Mouse (Mus musculus): ENCODE measurements around the gene Hoxb1. TPM values are rescaled to one million over a fixed set of nuclear protein-coding genes. Genes with fewer than 3 reads are reported as not detected.

The Hoxb1 gene
- polyA plus RNA-seq, 1 experiment from 2014 or later, result not detected

DNA sequence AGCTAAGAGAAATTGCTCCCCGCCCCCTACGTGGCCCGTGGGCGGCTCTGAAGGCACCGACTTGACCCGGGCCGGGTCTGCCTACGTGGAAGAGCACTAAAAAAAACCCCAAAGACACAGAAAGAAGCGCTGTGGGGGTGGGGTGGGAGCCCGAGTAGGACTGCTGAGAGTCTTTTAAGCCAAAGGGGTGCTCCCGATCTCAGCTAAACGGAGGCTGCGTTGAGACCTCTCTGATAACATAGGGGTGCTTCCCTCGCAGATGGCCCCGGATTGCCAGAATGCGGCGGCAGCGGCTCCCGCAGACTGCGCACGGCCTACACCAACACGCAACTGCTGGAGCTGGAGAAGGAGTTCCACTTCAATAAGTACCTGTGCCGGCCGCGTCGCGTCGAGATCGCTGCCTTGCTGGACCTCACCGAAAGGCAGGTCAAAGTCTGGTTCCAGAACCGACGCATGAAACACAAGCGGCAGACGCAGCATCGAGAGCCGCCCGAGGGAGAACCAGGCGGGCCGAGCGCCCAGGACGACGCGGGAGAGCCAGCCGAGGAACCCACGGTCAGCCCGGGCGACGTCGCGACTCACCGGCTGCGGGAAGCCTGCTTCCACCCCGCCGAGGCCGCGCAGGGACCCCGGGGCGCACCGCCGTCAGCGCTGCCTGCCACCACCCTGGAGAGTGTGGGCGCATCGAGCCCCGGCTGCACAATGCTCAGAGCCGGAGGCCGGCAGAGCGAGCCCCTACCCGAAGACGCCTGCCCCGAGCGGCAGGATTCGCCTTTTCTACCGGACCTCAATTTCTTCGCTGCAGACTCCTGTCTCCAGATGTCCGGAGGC lies 12.6 kb upstream of the Hoxb1 start:
- peak; percentile 13 for ATAC-seq (ENCODE audit: low read depth)
- H3K9me3 ChIP-seq (ENCODE audit: control insufficient read depth, low read length), result no peaks in the 10 kb centered on the region
- H3K27ac ChIP-seq (ENCODE audit: low read length), result peak overlapping the region; percentile 84
- H3K4me3 ChIP-seq (ENCODE audit: low read length), result peak overlapping the region; percentile 75
- peak overlapping the region; percentile 92 for H3K9ac ChIP-seq (ENCODE audit: low read length)
- peaks cover 19% of the 10 kb centered on the region for H3K4me1 ChIP-seq (replicated peaks; ENCODE audit: control insufficient read depth, insufficient read depth, low read length)
- under 1% methylated on average over 75 of the region's 75 CpGs for WGBS
- H3K36me3 ChIP-seq (ENCODE audit: control insufficient read depth, insufficient read depth, low read length), result no peaks in the 10 kb centered on the region
- peaks cover 12% of the 10 kb centered on the region for H3K27me3 ChIP-seq (ENCODE audit: control insufficient read depth, insufficient read depth, low read depth, low read length)
- peak overlapping the region; percentile 65 for H3K4me2 ChIP-seq (ENCODE audit: low read depth, low read length)

DNA sequence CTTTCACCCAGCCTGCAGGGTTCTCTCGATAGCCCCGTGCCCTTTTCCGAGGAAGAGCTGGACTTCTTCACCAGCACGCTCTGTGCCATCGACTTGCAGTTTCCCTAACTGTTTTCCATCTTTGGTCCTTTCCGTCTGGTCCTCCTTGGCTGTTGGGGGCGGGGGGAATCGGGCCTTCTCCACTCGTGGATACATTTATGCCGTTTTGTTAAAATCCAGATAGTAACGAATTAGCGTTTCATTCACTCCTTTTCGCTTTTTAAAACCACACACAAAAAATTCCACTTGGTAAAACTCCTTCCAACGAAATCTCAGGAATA lies 12.1 kb upstream of the Hoxb1 start:
- H3K27ac ChIP-seq (ENCODE audit: low read length), result peak overlapping the region; percentile 84
- peaks cover 12% of the 10 kb centered on the region for H3K27me3 ChIP-seq (ENCODE audit: control insufficient read depth, insufficient read depth, low read depth, low read length)
- no peak for ATAC-seq (ENCODE audit: low read depth)
- peak overlapping the region; percentile 92 for H3K9ac ChIP-seq (ENCODE audit: low read length)
- H3K4me1 ChIP-seq (replicated peaks; ENCODE audit: control insufficient read depth, insufficient read depth, low read length), result peaks cover 19% of the 10 kb centered on the region
- no peaks in the 10 kb centered on the region for H3K36me3 ChIP-seq (ENCODE audit: control insufficient read depth, insufficient read depth, low read length)
- WGBS, result 3% methylated on average over 14 of the region's 14 CpGs
- H3K9me3 ChIP-seq (ENCODE audit: control insufficient read depth, low read length), result no peaks in the 10 kb centered on the region
- peak overlapping the region; percentile 75 for H3K4me3 ChIP-seq (ENCODE audit: low read length)
- peak overlapping the region; percentile 65 for H3K4me2 ChIP-seq (ENCODE audit: low read depth, low read length)

DNA sequence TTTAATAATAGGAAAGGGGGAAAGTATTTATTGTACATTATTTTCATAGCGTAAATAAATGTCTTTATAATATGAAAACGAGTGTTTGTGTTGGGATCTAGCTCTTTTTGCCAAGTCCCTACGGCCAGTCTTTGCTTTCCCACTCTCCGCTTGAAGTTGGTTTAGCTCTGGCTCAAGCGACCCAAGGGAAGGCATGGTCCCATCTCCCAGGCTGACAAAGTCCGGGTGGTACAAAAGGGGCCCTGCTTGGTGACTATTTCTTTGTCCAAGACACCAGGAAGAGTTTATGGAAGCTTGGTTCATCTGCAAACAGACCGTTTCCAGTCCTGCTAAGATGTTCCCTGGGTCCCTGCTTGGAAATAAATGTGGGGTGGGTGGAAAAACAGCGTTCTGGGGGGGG lies 11.6 kb upstream of the Hoxb1 start:
- peaks cover 12% of the 10 kb centered on the region for H3K27me3 ChIP-seq (ENCODE audit: control insufficient read depth, insufficient read depth, low read depth, low read length)
- H3K27ac ChIP-seq (ENCODE audit: low read length), result peak overlapping the region; percentile 85
- 21% methylated on average over 8 of the region's 8 CpGs for WGBS

DNA sequence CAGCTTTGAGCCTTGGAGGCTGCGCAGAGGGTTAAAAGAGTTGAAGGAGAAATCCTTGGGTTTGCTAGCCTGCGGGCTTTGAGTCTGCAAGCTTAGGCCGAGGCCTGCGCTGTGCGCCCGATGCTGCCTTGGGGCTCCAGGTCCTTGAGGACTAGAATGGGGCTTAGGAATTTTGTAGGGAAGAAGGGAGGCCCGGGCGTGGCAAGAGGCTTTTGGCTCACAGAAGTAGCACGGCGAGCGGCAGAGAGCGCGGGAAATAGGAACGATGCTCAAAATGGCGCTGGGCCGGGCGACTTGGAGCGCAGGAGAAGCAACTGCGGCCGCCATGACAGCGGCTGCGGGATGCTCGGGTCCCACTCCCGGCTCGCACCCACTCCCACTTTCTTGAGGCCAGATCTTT lies 11.2 kb upstream of the Hoxb1 start:
- Histone ChIP-seq H3K36me3 (ENCODE audit: control insufficient read depth, insufficient read depth, low read length) (no peaks in the 10 kb centered on the region), H3K9ac (ENCODE audit: low read length) (peak overlapping the region; percentile 74), H3K27ac (ENCODE audit: low read length) (peak overlapping the region; percentile 85), H3K4me1 (replicated peaks; ENCODE audit: control insufficient read depth, insufficient read depth, low read length) (peaks cover 19% of the 10 kb centered on the region), H3K27me3 (ENCODE audit: control insufficient read depth, insufficient read depth, low read depth, low read length) (peaks cover 12% of the 10 kb centered on the region), H3K4me2 (ENCODE audit: low read depth, low read length) (peak overlapping the region; percentile 65), H3K9me3 (ENCODE audit: control insufficient read depth, low read length) (no peaks in the 10 kb centered on the region), H3K4me3 (ENCODE audit: low read length) (peak overlapping the region; percentile 54)
- ATAC-seq (ENCODE audit: low read depth), result no peak
- WGBS, result under 1% methylated on average over 25 of the region's 25 CpGs

More for the DNA sequence above, 11.6 kb upstream of the Hoxb1 start:
- Histone ChIP-seq H3K4me3 (ENCODE audit: low read length) (peak overlapping the region; percentile 54), H3K9me3 (ENCODE audit: control insufficient read depth, low read length) (no peaks in the 10 kb centered on the region), H3K4me1 (replicated peaks; ENCODE audit: control insufficient read depth, insufficient read depth, low read length) (peaks cover 19% of the 10 kb centered on the region), H3K9ac (ENCODE audit: low read length) (peak overlapping the region; percentile 74), H3K36me3 (ENCODE audit: control insufficient read depth, insufficient read depth, low read length) (no peaks in the 10 kb centered on the region), H3K4me2 (ENCODE audit: low read depth, low read length) (peak overlapping the region; percentile 65)
- no peak for ATAC-seq (ENCODE audit: low read depth)

DNA sequence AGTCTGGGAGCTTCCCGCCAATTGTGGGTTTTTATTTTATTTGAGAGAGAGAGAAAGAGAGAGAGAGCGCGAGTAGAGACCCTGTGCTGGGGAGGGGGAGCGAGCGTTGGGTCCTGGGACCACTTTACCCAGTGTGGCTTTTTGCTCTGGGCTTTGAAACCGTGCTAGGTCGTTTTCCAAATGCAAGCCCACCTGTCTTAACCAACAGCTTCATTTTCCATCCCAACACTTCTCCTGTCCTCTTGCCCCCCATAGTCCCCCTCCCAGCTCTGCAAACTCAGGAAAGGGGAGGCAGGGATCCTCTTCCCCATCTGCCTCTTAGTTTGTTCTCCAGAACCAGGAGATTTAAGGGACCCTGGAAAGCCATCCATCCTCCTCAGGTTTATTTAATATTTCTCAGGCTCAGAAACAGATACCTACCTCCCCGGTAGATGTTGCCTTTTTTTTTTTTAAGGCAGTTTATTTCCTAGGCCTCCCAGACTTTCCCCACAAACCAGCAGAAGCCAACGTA lies 10.7 kb upstream of the Hoxb1 start:
- Histone ChIP-seq H3K4me2 (ENCODE audit: low read depth, low read length) (peak overlapping the region; percentile 65), H3K4me1 (replicated peaks; ENCODE audit: control insufficient read depth, insufficient read depth, low read length) (peaks cover 15% of the 10 kb centered on the region), H3K27ac (ENCODE audit: low read length) (peak overlapping the region; percentile 85), H3K9ac (ENCODE audit: low read length) (peak overlapping the region; percentile 74), H3K9me3 (ENCODE audit: control insufficient read depth, low read length) (peaks cover 2% of the 10 kb centered on the region; the same call in 1 of the 2 replicates), H3K4me3 (ENCODE audit: low read length) (peak overlapping the region; percentile 54), H3K27me3 (ENCODE audit: control insufficient read depth, insufficient read depth, low read depth, low read length) (peaks cover 12% of the 10 kb centered on the region), H3K36me3 (ENCODE audit: control insufficient read depth, insufficient read depth, low read length) (no peaks in the 10 kb centered on the region)
- WGBS, result 8% methylated on average over 9 of the region's 9 CpGs
- ATAC-seq (ENCODE audit: low read depth), result no peak

DNA sequence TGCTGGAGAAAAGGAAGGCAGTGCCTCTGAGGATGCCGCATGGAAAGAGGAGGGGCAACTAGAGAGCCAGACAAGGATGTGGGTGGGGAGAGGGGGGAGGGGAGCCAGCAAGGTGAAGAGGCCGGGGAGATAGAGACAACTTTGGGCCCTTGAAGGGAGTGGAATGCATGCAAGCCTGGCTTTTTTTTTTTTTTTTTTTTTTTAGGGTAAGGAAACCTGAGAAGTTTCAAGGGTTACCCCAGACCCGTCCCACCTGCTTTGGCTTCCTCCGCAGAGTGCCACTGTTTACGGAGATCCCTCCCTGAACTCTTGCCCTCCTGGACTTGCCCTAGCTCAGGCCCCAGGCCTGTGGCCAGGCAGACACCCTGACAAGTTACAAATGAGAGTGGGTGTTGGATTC lies 1.7 kb upstream of the Hoxb1 start:
- no peak for ATAC-seq (ENCODE audit: low read depth)
- no peak overlapping the region for H3K4me3 ChIP-seq (ENCODE audit: low read length)
- WGBS, result 23% methylated on average over 5 of the region's 5 CpGs

DNA sequence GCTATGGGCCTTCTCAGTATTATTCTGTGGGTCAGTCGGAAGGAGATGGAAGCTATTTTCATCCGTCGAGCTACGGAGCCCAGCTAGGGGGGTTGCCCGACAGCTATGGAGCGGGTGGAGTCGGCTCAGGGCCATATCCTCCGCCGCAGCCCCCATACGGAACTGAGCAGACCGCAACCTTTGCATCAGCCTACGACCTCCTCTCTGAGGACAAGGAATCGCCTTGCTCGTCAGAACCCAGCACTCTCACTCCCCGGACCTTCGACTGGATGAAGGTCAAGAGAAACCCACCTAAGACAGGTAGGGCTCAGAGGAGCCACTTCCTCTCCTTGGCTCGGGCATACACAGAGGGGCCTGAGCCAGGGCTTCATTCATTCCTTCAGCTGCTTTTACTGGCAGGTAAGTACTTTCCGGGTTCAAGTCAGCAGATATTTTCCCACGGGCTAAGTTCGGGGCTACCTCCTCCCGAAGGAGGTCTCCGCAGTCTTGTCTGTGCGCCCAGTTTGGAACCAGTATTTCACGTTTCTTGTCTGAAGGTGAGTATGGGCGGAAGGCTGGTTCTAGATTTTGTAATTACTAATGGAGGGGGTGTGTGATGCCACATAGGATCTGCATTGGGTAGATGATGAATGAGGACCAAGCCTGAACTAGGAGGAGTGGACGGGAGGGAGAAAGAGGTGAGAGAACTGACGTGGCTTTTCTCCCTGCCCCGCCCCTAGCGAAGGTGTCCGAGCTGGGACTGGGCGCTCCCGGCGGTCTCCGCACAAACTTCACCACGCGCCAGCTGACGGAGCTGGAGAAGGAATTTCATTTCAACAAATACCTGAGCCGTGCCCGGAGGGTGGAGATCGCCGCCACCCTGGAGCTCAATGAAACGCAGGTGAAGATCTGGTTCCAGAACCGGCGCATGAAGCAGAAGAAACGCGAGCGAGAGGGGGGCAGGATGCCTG lies 815 bp downstream of the Hoxb1 start:
- Histone ChIP-seq H3K4me3 (ENCODE audit: low read length) (peak overlapping the region; percentile 32), H3K27me3 (ENCODE audit: control insufficient read depth, insufficient read depth, low read depth, low read length) (peaks cover 20% of the 10 kb centered on the region), H3K36me3 (ENCODE audit: control insufficient read depth, insufficient read depth, low read length) (no peaks in the 10 kb centered on the region), H3K4me2 (ENCODE audit: low read depth, low read length) (peak overlapping the region; percentile 53), H3K9me3 (ENCODE audit: control insufficient read depth, low read length) (no peaks in the 10 kb centered on the region), H3K4me1 (replicated peaks; ENCODE audit: control insufficient read depth, insufficient read depth, low read length) (peaks cover 13% of the 10 kb centered on the region), H3K9ac (ENCODE audit: low read length) (peak overlapping the region; percentile 42), H3K27ac (ENCODE audit: low read length) (no peak overlapping the region)
- WGBS, result 7% methylated on average over 47 of the region's 47 CpGs
- ATAC-seq (ENCODE audit: low read depth), result peak; percentile 60; the same call in 1 of the 2 replicates

More for the DNA sequence above, 1.7 kb upstream of the Hoxb1 start:
- no peak overlapping the region for H3K4me2 ChIP-seq (ENCODE audit: low read depth, low read length)
- no peak overlapping the region for H3K9ac ChIP-seq (ENCODE audit: low read length)
- H3K4me1 ChIP-seq (replicated peaks; ENCODE audit: control insufficient read depth, insufficient read depth, low read length), result peaks cover 13% of the 10 kb centered on the region
- H3K9me3 ChIP-seq (ENCODE audit: control insufficient read depth, low read length), result peaks cover 2% of the 10 kb centered on the region; the same call in 1 of the 2 replicates
- no peak overlapping the region for H3K27ac ChIP-seq (ENCODE audit: low read length)
- H3K36me3 ChIP-seq (ENCODE audit: control insufficient read depth, insufficient read depth, low read length), result no peaks in the 10 kb centered on the region
- peaks cover 20% of the 10 kb centered on the region for H3K27me3 ChIP-seq (ENCODE audit: control insufficient read depth, insufficient read depth, low read depth, low read length)

DNA sequence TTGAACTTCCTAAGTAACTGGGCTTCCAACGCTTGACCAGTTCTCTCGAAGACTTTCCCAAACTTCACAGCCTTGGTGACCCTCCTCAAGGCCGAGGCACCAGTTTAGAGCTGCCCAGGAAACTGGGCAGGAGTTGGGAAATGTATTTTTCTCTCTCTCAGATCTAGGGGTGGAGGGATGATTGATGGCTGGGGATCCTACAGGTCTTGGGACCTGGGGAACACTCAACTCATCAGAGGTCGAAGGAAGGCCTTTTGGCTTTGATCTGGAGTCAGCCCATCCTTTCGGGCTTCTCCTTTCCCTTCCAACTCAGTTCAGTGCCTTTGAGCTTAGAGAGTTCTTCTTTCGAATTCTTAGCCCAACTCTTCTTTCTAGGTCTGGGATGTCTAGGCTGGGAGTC lies 1.6 kb downstream of the Hoxb1 start:
- no peaks in the 10 kb centered on the region for H3K36me3 ChIP-seq (ENCODE audit: control insufficient read depth, insufficient read depth, low read length)
- H3K27ac ChIP-seq (ENCODE audit: low read length), result no peak overlapping the region
- H3K27me3 ChIP-seq (ENCODE audit: control insufficient read depth, insufficient read depth, low read depth, low read length), result peaks cover 20% of the 10 kb centered on the region
- peaks cover 13% of the 10 kb centered on the region for H3K4me1 ChIP-seq (replicated peaks; ENCODE audit: control insufficient read depth, insufficient read depth, low read length)
- WGBS, result 52% methylated on average over 6 of the region's 6 CpGs
- ATAC-seq (ENCODE audit: low read depth), result no peak
- no peak overlapping the region for H3K9ac ChIP-seq (ENCODE audit: low read length)
- no peaks in the 10 kb centered on the region for H3K9me3 ChIP-seq (ENCODE audit: control insufficient read depth, low read length)
- no peak overlapping the region; the same call in 1 of the 2 replicates for H3K4me3 ChIP-seq (ENCODE audit: low read length)
- H3K4me2 ChIP-seq (ENCODE audit: low read depth, low read length), result peak overlapping the region; percentile 53; the same call in 1 of the 2 replicates

DNA sequence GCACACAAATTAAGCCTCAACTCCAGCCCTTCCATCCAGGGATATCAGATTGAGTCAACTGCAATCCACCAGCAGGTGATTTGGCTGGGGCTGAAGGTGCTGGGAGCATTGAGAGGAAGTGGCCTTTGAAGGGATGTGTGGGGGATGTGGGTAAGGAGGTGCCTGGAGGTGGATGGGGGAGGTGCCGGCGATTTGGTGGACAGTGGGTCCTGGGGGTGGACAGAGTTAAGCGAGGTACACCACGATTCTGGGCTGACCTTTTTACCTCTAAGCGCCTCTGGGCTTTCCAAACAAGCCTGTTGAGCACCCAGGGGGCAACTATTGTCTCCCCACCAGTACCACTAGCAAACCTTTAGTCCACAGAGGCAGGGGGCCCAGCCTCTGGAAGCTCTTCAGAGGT lies 3.1 kb downstream of the Hoxb1 start:
- H3K27me3 ChIP-seq (ENCODE audit: control insufficient read depth, insufficient read depth, low read depth, low read length), result peaks cover 20% of the 10 kb centered on the region
- WGBS, result 67% methylated on average over 5 of the region's 5 CpGs

More for the DNA sequence above, 3.1 kb downstream of the Hoxb1 start:
- Histone ChIP-seq H3K9me3 (ENCODE audit: control insufficient read depth, low read length) (no peaks in the 10 kb centered on the region), H3K4me2 (ENCODE audit: low read depth, low read length) (no peak overlapping the region), H3K36me3 (ENCODE audit: control insufficient read depth, insufficient read depth, low read length) (no peaks in the 10 kb centered on the region), H3K27ac (ENCODE audit: low read length) (no peak overlapping the region), H3K9ac (ENCODE audit: low read length) (no peak overlapping the region), H3K4me3 (ENCODE audit: low read length) (no peak overlapping the region), H3K4me1 (replicated peaks; ENCODE audit: control insufficient read depth, insufficient read depth, low read length) (peaks cover 19% of the 10 kb centered on the region)
- no peak for ATAC-seq (ENCODE audit: low read depth)

Data from lung, embryonic 16.5 days (tissue).